Mouse (Mus musculus) ovary, postnatal 36 days (tissue): ENCODE measurements around the gene Uevld.
A peak's percentile ranks its signal among the peaks of the same experiment; 100 is the strongest.
"Not testable (repeated sequence)": the region's sequence is repeated elsewhere in the genome, so short reads cannot be mapped to it uniquely, and the experiment has no call there.

Source experiments
- DNase-seq: peaks from one replicate; pipeline ENCODE4 v3.0.0; 2022; ENCODE audit warnings: low spot score, mixed read lengths

The Uevld gene

GRCm38 (mm10) chr7:46969898-46970297 lies 11.6 kb upstream of the Uevld start:
- no peak for DNase-seq

GRCm38 (mm10) chr7:46964070-46964469 lies 5.7 kb upstream of the Uevld start:
- no peak for DNase-seq

- peak; percentile 34 for DNase-seq
Measured at GRCm38 (mm10) chr7:46962806-46963618, 4.7 kb upstream of the Uevld start.

- peak; percentile 22 for DNase-seq
Measured at GRCm38 (mm10) chr7:46962132-46962531, 3.8 kb upstream of the Uevld start.

- no peak for DNase-seq
Measured at GRCm38 (mm10) chr7:46960991-46961390, 2.7 kb upstream of the Uevld start.

- DNase-seq = no peak
Measured at GRCm38 (mm10) chr7:46958853-46959252, 526 bp upstream of the Uevld start.

- no peak for DNase-seq
Measured at GRCm38 (mm10) chr7:46935847-46936246, 22.5 kb downstream of the Uevld start.

GRCm38 (mm10) chr7:46934788-46935187 lies 23.5 kb downstream of the Uevld start:
- DNase-seq = no peak

- no peak for DNase-seq
Measured at GRCm38 (mm10) chr7:46931370-46931769, 27.0 kb downstream of the Uevld start.

- DNase-seq = no peak
Measured at GRCm38 (mm10) chr7:46928291-46928690, 30.0 kb downstream of the Uevld start.

- no peak for DNase-seq
Measured at GRCm38 (mm10) chr7:46922075-46922474, 36.3 kb downstream of the Uevld start.

- DNase-seq = peak; percentile 92
Measured at GRCm38 (mm10) chr7:46919551-46920176, 38.7 kb downstream of the Uevld start, which contains the start of gene Tsg101. Tsg101 (minus strand) TSS chr7:46919969.

- no peak for DNase-seq
Measured at GRCm38 (mm10) chr7:46918678-46919371, 39.5 kb downstream of the Uevld start.

GRCm38 (mm10) chr7:46916376-46916775 lies 42.0 kb downstream of the Uevld start:
- no peak for DNase-seq

GRCm38 (mm10) chr7:46911250-46911649 lies 47.1 kb downstream of the Uevld start:
- no peak for DNase-seq

- DNase-seq = no peak
Measured at GRCm38 (mm10) chr7:46899343-46899742, 59.0 kb downstream of the Uevld start.

GRCm38 (mm10) chr7:46895511-46895910 lies 62.8 kb downstream of the Uevld start:
- no peak for DNase-seq

- DNase-seq = no peak
Measured at GRCm38 (mm10) chr7:46883304-46883703, 75.0 kb downstream of the Uevld start.

GRCm38 (mm10) chr7:46881941-46882340 lies 76.4 kb downstream of the Uevld start:
- DNase-seq = not testable (repeated sequence)

GRCm38 (mm10) chr7:46880992-46881391 lies 77.3 kb downstream of the Uevld start:
- no peak for DNase-seq

GRCm38 (mm10) chr7:46879851-46880250 lies 78.5 kb downstream of the Uevld start:
- DNase-seq = no peak

- DNase-seq = no peak
Measured at GRCm38 (mm10) chr7:46877255-46877654, 81.1 kb downstream of the Uevld start.

GRCm38 (mm10) chr7:46876841-46877240 lies 81.5 kb downstream of the Uevld start:
- DNase-seq = no peak
